Mouse (Mus musculus): ENCODE data around the gene Fbxo39. TPM values are rescaled to one million over a fixed set of nuclear protein-coding genes. Genes with fewer than 3 reads are reported as not detected.

The Fbxo39 gene
- polyA plus RNA-seq (2017; shearing (Covaris generic)): under 1 TPM; 0.80 to 0.86 TPM

GRCm38 (mm10) chr11:72314151-72314895 lies at the start of gene Fbxo39:
Gene Fbxo39 (plus strand): TSS chr11:72314444.

GRCm38 (mm10) chr11:72266960-72267560 lies 47.2 kb upstream of the Fbxo39 start, which contains the start of gene Slc13a5:
Gene Slc13a5 (minus strand): TSS chr11:72267222.

GRCm38 (mm10) chr11:72301334-72301733 lies 12.9 kb upstream of the Fbxo39 start, which contains the start of gene Xaf1:
Gene Xaf1 (plus strand): TSS chr11:72301629.

GRCm38 (mm10) chr11:72362347-72362741 lies 48.1 kb downstream of the Fbxo39 start, which contains the start of gene Tekt1:
Gene Tekt1 (minus strand): TSS chr11:72362442.

Other genes with a start within 250 kb of the Fbxo39 start
- gene Pitpnm3, start 178.7 kb upstream of the Fbxo39 start, polyA plus RNA-seq (2017; shearing (Covaris generic)): under 1 TPM in 1 of 2 experiments, not detected in 1; 0.23 TPM
- gene Gm43951, start 107.6 kb upstream of the Fbxo39 start, polyA plus RNA-seq (2017; shearing (Covaris generic)): not detected
- gene 4933427D14Rik, start 107.0 kb upstream of the Fbxo39 start, polyA plus RNA-seq (2017; shearing (Covaris generic)): 10 to 100 TPM; 11.3 to 16.8 TPM
- gene Txndc17, start 106.9 kb upstream of the Fbxo39 start, polyA plus RNA-seq (2017; shearing (Covaris generic)): 100 to 1,000 TPM; 115 to 116 TPM
- 10 to 100 TPM; 16.1 to 19.1 TPM for gene Med31, start 98.9 kb upstream of the Fbxo39 start, polyA plus RNA-seq (2017; shearing (Covaris generic))
- gene Slc13a5, start 47.2 kb upstream of the Fbxo39 start, polyA plus RNA-seq (2017; shearing (Covaris generic)): not detected
- gene Xaf1, start 12.8 kb upstream of the Fbxo39 start, polyA plus RNA-seq (2017; shearing (Covaris generic)): 100 to 1,000 TPM; 122 to 128 TPM
- gene Tekt1, start 48.0 kb downstream of the Fbxo39 start, polyA plus RNA-seq (2017; shearing (Covaris generic)): not detected
- under 1 TPM in 1 of 2 experiments, not detected in 1; 0.32 TPM for gene Smtnl2, start 97.3 kb downstream of the Fbxo39 start, polyA plus RNA-seq (2017; shearing (Covaris generic))
- gene Ggt6, start 121.1 kb downstream of the Fbxo39 start, polyA plus RNA-seq (2017; shearing (Covaris generic)): not detected
- gene Mybbp1a, start 126.9 kb downstream of the Fbxo39 start, polyA plus RNA-seq (2017; shearing (Covaris generic)): 10 to 100 TPM; 68.5 to 88.6 TPM
- gene Spns2, start 175.5 kb downstream of the Fbxo39 start, polyA plus RNA-seq (2017; shearing (Covaris generic)): not detected
- gene Spns3, start 236.1 kb downstream of the Fbxo39 start, polyA plus RNA-seq (2017; shearing (Covaris generic)): under 1 TPM; 0.22 to 0.44 TPM